Mouse (Mus musculus): ENCODE results near the gene Gxylt2.
A peak's percentile ranks its signal among the peaks of the same experiment; 100 is the strongest.

Gxylt2 gene

GRCm38 (mm10) chr6:100716817-100717216 lies 12.3 kb downstream of the Gxylt2 start:
- no peak for DNase-seq

GRCm38 (mm10) chr6:100720098-100720501 lies 15.6 kb downstream of the Gxylt2 start:
- no peak for DNase-seq

- DNase-seq: no peak
Measured at GRCm38 (mm10) chr6:100720882-100721721, 16.6 kb downstream of the Gxylt2 start.

- DNase-seq: peak; percentile 81
Measured at GRCm38 (mm10) chr6:100731996-100732375, 27.5 kb downstream of the Gxylt2 start.

- DNase-seq: peak; percentile 63
Measured at GRCm38 (mm10) chr6:100732376-100733021, 28.0 kb downstream of the Gxylt2 start.

GRCm38 (mm10) chr6:100733218-100733617 lies 28.7 kb downstream of the Gxylt2 start:
- DNase-seq: no peak

GRCm38 (mm10) chr6:100734321-100734720 lies 29.8 kb downstream of the Gxylt2 start:
- DNase-seq: no peak

- no peak for DNase-seq
Measured at GRCm38 (mm10) chr6:100758431-100759208, 54.1 kb downstream of the Gxylt2 start.

- no peak for DNase-seq
Measured at GRCm38 (mm10) chr6:100767756-100768155, 63.2 kb downstream of the Gxylt2 start.

GRCm38 (mm10) chr6:100775923-100776505 lies 71.5 kb downstream of the Gxylt2 start:
- no peak for DNase-seq

GRCm38 (mm10) chr6:100778595-100778994 lies 74.1 kb downstream of the Gxylt2 start:
- no peak for DNase-seq

GRCm38 (mm10) chr6:100780421-100780820 lies 75.9 kb downstream of the Gxylt2 start:
- DNase-seq: no peak

GRCm38 (mm10) chr6:100781644-100782043 lies 77.1 kb downstream of the Gxylt2 start:
- DNase-seq: no peak

GRCm38 (mm10) chr6:100787726-100788125 lies 83.2 kb downstream of the Gxylt2 start:
- DNase-seq: no peak

GRCm38 (mm10) chr6:100789161-100789560 lies 84.6 kb downstream of the Gxylt2 start:
- no peak for DNase-seq

- DNase-seq: no peak
Measured at GRCm38 (mm10) chr6:100792055-100792659, 87.6 kb downstream of the Gxylt2 start.

GRCm38 (mm10) chr6:100792973-100793769 lies 88.6 kb downstream of the Gxylt2 start:
- no peak for DNase-seq

GRCm38 (mm10) chr6:100795797-100796196 lies 91.3 kb downstream of the Gxylt2 start:
- DNase-seq: no peak

- no peak for DNase-seq
Measured at GRCm38 (mm10) chr6:100799290-100799689, 94.8 kb downstream of the Gxylt2 start.

GRCm38 (mm10) chr6:100799766-100800165 lies 95.2 kb downstream of the Gxylt2 start:
- DNase-seq: no peak

GRCm38 (mm10) chr6:100800497-100800955 lies 96.0 kb downstream of the Gxylt2 start:
- DNase-seq: peak; percentile 65

Data from lung, postnatal 36 days (tissue).